Mouse (Mus musculus) intestine, postnatal 0 days (tissue): ENCODE measurements around the gene Psmd10. TPM values are rescaled to one million over a fixed set of nuclear protein-coding genes. Genes with fewer than 3 reads are reported as not detected.
A peak's percentile ranks its signal among the peaks of the same experiment; 100 is the strongest.

ENCODE experiments used
- ATAC-seq: fragments of 200-750 bp; cut with Nextera tagmentation; 2 replicates; pipeline ENCODE4 v1.8.0; 2017; ENCODE audit warnings: mild to moderate bottlenecking, moderate TSS enrichment, moderate library complexity
- H3K27ac ChIP-seq: fragments of 300-500 bp; sonication (generic); 2 replicates; pipeline ENCODE4 v1.5.1; 2014; ENCODE audit warnings: mild to moderate bottlenecking, low read depth, low read length, moderate library complexity
- H3K27me3 ChIP-seq: fragments of 300-500 bp; sonication (generic); replicated peaks from 2 replicates; pipeline ENCODE4 v1.6.1; 2014; ENCODE audit warnings: low read length, mixed read lengths; ENCODE audit not compliant: control insufficient read depth, insufficient read depth
- H3K36me3 ChIP-seq: fragments of 300-500 bp; sonication (generic); 2 replicates; pipeline ENCODE4 v1.6.1; 2014; ENCODE audit warnings: mild to moderate bottlenecking, moderate library complexity; ENCODE audit not compliant: control insufficient read depth, insufficient read depth
- H3K4me1 ChIP-seq: fragments of 300-500 bp; sonication (generic); replicated peaks from 2 replicates; pipeline ENCODE4 v1.6.1; 2014; ENCODE audit warnings: antibody characterized with exemption, low read length, mixed read lengths; ENCODE audit not compliant: control insufficient read depth, insufficient read depth
- H3K4me2 ChIP-seq: fragments of 300-500 bp; sonication (generic); replicated peaks from 2 replicates; pipeline ENCODE4 v1.6.1; 2014; ENCODE audit warnings: low read depth, mild to moderate bottlenecking, moderate library complexity
- H3K4me3 ChIP-seq: fragments of 300-500 bp; sonication (generic); 2 replicates; pipeline ENCODE4 v1.5.1; 2014; ENCODE audit warnings: low read depth, low read length
- H3K9ac ChIP-seq: fragments of 300-500 bp; sonication (generic); 2 replicates; pipeline ENCODE4 v1.6.1; 2014; ENCODE audit warnings: mild to moderate bottlenecking, low read depth, low read length
- H3K9me3 ChIP-seq: fragments of 300-500 bp; sonication (generic); 2 replicates; pipeline ENCODE4 v1.6.1; 2016; ENCODE audit warnings: mixed run types; ENCODE audit not compliant: control insufficient read depth
- CTCF ChIP-seq: sonication (generic); IDR thresholded peaks from 2 replicates; pipeline ENCODE4 v1.5.1; 2016; ENCODE audit warnings: low read depth, mild to moderate bottlenecking, control low read depth, antibody characterized with exemption, moderate library complexity
- WGBS: fragments of 180-500 bp; shearing (Covaris S2); extraction: QIAGEN DNeasy Blood & Tissue Kit; methylation state at CpG from one replicate; pipeline ENCODE4 v1.1.7; 2014; 5-methylcytosine and 5-hydroxymethylcytosine counted together
- polyA plus RNA-seq: library from polyadenylated mRNA; unstranded; fragments of >200 nt; fragmentation: Nextera tagmentation; extraction: Ambion mirVana; gene quantifications from 2 replicates; pipeline ENCODE4 v1.2.1, GENCODE M21; 2015

Psmd10 gene
- polyA plus RNA-seq, 1 experiment from 2014 or later = 37.0 TPM

- no peak for TF ChIP-seq CTCF
- no peak overlapping the region for H3K9ac ChIP-seq
- no peak for ATAC-seq
Observed at GRCm38 (mm10) chrX:140936271-140936670, 20.3 kb downstream of the Psmd10 start.

GRCm38 (mm10) chrX:140933263-140933662 is 23.3 kb downstream of the Psmd10 start:
- no peak overlapping the region for H3K9ac ChIP-seq
- no peaks in the 10 kb centered on the region for H3K4me1 ChIP-seq
- no peak overlapping the region for H3K27ac ChIP-seq
- H3K36me3 ChIP-seq = no peaks in the 10 kb centered on the region
- WGBS = 73% methylated on average over 3 of the region's 3 CpGs
- H3K9me3 ChIP-seq = no peaks in the 10 kb centered on the region
- peaks cover 5% of the 10 kb centered on the region for H3K27me3 ChIP-seq
- no peak overlapping the region for H3K4me2 ChIP-seq
- TF ChIP-seq CTCF = no peak
- H3K4me3 ChIP-seq = no peak overlapping the region
- no peak for ATAC-seq

More at GRCm38 (mm10) chrX:140936271-140936670, 20.3 kb downstream of the Psmd10 start:
- Histone ChIP-seq H3K27ac (no peak overlapping the region), H3K4me1 (no peaks in the 10 kb centered on the region), H3K4me2 (no peak overlapping the region), H3K36me3 (no peaks in the 10 kb centered on the region), H3K9me3 (no peaks in the 10 kb centered on the region), H3K27me3 (peaks cover 5% of the 10 kb centered on the region), H3K4me3 (no peak overlapping the region)
- 51% methylated on average over 5 of the region's 5 CpGs for WGBS

GRCm38 (mm10) chrX:140932066-140932465 is 24.5 kb downstream of the Psmd10 start:
- no peak for ATAC-seq
- Histone ChIP-seq H3K4me2 (no peak overlapping the region), H3K36me3 (no peaks in the 10 kb centered on the region), H3K27ac (no peak overlapping the region), H3K4me3 (no peak overlapping the region), H3K9me3 (no peaks in the 10 kb centered on the region), H3K9ac (no peak overlapping the region), H3K27me3 (peaks cover 5% of the 10 kb centered on the region), H3K4me1 (no peaks in the 10 kb centered on the region)
- peak; percentile 59 for TF ChIP-seq CTCF
- WGBS = 64% methylated on average over 3 of the region's 3 CpGs

GRCm38 (mm10) chrX:140921321-140921720 is 35.2 kb downstream of the Psmd10 start:
- no peaks in the 10 kb centered on the region for H3K36me3 ChIP-seq
- no peak for TF ChIP-seq CTCF
- no peaks in the 10 kb centered on the region for H3K4me1 ChIP-seq
- no peak overlapping the region for H3K4me3 ChIP-seq
- no peak overlapping the region for H3K27ac ChIP-seq
- no peaks in the 10 kb centered on the region for H3K27me3 ChIP-seq
- H3K4me2 ChIP-seq = no peak overlapping the region
- no peak overlapping the region for H3K9ac ChIP-seq
- WGBS = 77% methylated on average over 6 of the region's 6 CpGs
- no peaks in the 10 kb centered on the region for H3K9me3 ChIP-seq
- no peak for ATAC-seq

GRCm38 (mm10) chrX:140907360-140907759 is 49.2 kb downstream of the Psmd10 start, which contains the start of gene Vsig1:
Gene Vsig1, plus strand, starts transcription at chrX:140907608.
- Histone ChIP-seq H3K4me2 (no peak within 1 kb of the TSS), H3K27ac (no peak within 1 kb of the TSS), H3K9me3 (no peaks in the 10 kb centered on the region), H3K9ac (no peak within 1 kb of the TSS), H3K27me3 (no peaks in the 10 kb centered on the region), H3K36me3 (no peaks in the 10 kb centered on the region), H3K4me1 (no peaks in the 10 kb centered on the region), H3K4me3 (no peak within 1 kb of the TSS)
- TF ChIP-seq CTCF = no peak
- 43% methylated on average over 7 of the region's 7 CpGs for WGBS
- no peak for ATAC-seq

GRCm38 (mm10) chrX:140903487-140903886 is 53.0 kb downstream of the Psmd10 start:
- Histone ChIP-seq H3K4me3 (no peak overlapping the region), H3K4me2 (no peak overlapping the region), H3K9me3 (no peaks in the 10 kb centered on the region), H3K36me3 (no peaks in the 10 kb centered on the region), H3K27me3 (no peaks in the 10 kb centered on the region), H3K27ac (no peak overlapping the region), H3K4me1 (no peaks in the 10 kb centered on the region), H3K9ac (no peak overlapping the region)
- TF ChIP-seq CTCF = no peak
- 58% methylated on average over 3 of the region's 3 CpGs for WGBS
- no peak for ATAC-seq

Other genes with a start within 250 kb of the Psmd10 start
- not detected in 2 replicates for gene Tex13b, start 143.3 kb downstream of the Psmd10 start, polyA plus RNA-seq
- gene Vsig1, start 49.1 kb downstream of the Psmd10 start, polyA plus RNA-seq = 0.66 and 1.4 TPM in 2 replicates
- gene Atg4a, start 179 bp upstream of the Psmd10 start, polyA plus RNA-seq = 20.4 and 22.0 TPM in 2 replicates